Mouse (Mus musculus) adipocyte (in vitro differentiated cells): Measurements from ENCODE around the gene Sbf2.
A peak's percentile ranks its signal among the peaks of the same experiment; 100 is the strongest.

Experiments
- DNase-seq: peaks from one replicate; pipeline ENCODE4 v3.0.0-alpha.2; 2016; ENCODE audit warnings: low spot score

The Sbf2 gene

GRCm38 (mm10) chr7:110307741-110308140 is 307.0 kb downstream of the Sbf2 start:
- DNase-seq, result no peak

GRCm38 (mm10) chr7:110306281-110306680 is 308.4 kb downstream of the Sbf2 start:
- no peak for DNase-seq

DNA sequence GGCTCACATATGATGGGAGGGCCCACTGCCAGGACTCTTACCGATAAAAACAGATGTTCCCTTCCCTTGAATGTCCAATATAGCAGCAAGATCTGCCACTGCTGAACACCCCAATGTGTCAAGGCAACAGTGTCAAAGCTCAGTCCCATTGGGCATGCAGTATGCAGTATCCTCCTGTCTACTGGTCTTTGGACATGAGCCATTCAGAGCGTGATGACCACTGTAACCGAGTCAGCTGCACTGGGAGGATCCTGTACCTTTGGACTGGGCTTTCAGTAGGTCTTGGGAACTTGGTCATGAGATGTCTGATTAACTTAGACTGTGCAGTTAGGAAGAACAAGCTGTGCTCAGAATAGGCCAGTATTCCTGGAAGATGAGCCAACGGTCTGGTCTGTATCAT is 309.2 kb downstream of the Sbf2 start:
- no peak for DNase-seq

DNA sequence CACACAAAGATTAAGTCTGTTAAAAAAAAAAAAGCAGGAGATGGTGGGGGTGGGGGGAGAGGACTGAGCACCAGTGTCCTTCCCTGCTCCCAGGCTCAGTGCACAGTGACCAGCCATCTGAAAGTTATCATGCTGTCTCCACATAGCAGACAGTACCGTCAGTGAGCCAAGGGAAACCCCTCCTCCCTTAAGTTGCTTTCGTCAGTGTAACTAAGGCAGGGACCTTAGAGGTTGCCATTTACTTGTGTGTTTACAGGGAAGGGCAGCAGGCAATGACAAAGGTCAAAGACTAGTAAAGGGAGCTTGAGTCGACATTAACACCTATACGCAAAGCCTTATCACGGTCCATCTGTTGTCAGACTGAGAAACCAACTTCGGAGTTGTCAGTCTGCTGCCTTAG is 311.8 kb downstream of the Sbf2 start:
- no peak for DNase-seq

DNA sequence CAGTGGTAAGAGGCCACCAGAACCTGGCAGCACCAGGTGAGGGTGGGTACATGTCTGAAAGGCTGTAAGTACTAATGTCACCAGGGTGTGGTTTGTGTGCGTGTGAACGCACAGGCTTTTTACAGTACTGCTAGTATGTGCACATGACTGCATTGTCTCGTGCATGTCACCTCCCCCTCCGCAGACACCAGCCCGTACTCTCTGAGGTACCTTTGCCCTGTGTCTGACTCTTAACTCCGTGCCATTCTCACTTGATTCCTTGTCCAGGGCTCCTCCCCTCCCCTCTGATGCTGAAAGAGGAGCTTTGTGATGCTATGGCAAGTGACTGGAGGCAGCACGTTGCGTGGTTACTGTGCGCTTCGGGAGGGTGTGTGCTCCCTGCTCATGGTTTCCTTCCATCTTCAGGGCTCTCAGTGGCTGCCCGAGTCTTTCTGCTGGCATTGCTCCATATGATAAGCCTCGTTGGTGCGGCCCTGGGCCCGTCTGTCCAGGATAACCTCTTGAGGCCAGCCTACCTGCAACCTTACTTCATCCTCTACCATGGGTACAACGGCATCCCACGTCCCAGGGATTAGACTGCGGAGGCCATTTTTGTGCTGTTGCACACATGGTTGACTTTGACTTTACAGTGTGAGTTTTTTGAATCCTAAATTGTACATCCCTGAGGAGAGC is 315.8 kb downstream of the Sbf2 start:
- no peak for DNase-seq

GRCm38 (mm10) chr7:110298090-110298489 is 316.6 kb downstream of the Sbf2 start:
- no peak for DNase-seq

DNA sequence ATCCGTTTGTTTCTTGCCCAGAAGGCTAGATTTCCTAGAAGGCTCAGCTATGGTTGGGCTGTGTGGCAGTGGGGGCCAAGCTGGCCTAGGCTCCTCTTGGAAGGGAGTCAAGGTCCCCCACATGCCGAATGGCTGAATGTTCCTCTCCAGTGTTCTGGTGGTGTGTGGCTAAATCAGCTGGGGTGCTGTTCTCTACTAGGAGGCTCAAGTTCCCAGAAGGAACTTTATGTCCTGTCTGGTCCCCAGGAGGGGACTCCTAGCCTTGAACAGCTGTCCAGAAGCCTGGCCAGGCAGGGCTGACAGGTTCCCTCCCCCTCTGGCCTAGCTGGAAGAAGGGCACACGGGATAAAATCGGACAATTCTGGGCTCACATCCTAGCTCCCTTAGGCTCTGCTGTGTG is 317.1 kb downstream of the Sbf2 start:
- peak; percentile 45 for DNase-seq

DNA sequence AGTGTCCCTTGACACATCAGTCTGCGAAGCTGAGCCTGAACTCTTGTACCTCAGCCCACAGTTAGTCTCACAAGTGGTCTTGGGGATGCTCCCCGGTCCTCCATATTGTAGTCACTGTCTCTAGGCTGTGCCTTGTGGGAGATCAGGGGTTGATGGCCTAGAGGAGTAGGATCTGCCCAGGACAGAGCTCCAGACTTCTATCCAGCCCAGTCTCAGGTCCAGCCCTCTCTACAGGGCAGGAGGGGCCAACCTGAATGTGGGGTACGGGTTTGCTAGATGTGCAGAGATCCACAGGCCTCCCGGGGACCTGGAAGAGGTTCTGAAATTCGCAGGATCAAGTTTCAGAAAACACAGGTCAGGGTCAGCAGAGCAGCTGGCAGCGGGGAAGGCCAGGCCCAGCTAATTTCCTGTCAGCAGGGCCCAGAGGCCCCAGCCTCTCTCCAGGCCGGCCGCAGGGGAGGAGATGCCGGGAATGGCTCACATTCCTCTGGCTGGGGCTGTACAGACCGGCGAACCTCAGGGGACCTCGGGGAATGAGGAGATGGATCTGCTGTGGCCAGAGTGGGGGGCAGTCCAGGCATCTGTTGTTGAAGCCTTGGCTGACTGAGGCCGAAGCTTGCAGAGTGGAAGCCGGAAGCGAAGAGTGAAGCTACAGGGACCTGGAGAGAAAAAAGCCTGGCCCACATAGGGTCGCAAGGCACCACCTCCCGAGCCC is 317.7 kb downstream of the Sbf2 start:
- DNase-seq, result peak; percentile 71

GRCm38 (mm10) chr7:110289647-110290046 is 325.1 kb downstream of the Sbf2 start:
- DNase-seq, result no peak

DNA sequence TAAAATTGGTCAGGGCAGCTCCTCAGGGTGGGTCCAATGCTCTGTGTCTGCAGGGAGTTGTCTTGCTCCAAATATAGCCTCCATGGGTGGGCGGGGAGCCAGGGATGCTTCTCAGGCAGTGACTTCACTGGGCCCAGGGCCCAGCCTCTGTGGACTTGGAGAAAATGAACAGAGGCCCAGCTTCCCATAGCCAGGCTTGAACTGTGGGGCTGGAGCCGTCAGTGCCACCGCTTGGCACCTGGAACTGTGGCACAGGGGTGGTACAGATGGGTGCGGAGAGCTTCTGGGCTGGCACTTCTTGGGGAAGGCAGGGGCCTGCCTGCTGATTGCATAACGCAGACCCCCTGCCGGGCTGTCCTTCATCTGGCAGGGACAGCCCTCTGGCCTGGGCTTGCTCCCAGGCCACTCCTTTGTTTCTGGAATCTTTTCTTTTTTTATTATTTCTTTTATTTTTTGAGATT is 326.0 kb downstream of the Sbf2 start:
- peak; percentile 71 for DNase-seq

DNA sequence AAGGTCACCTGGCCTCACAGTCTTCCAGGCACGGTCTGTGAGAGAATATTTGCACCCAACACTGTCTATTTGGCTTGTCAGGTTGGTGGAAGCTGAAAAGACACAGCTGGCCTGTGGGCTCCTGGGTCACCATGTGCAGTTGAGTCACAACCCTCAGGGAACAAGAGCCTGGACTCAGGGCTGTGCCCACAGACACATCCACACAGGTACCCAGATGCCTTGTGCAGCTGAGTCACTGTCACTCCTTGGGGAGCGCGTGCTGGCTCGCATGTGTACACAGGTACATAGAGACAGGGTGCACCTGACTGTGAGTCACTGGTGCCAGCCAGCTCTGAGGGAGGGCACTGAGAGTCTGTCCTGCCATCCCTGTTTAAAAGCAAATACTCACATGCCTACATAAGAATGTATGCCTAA is 326.5 kb downstream of the Sbf2 start:
- DNase-seq, result no peak

DNA sequence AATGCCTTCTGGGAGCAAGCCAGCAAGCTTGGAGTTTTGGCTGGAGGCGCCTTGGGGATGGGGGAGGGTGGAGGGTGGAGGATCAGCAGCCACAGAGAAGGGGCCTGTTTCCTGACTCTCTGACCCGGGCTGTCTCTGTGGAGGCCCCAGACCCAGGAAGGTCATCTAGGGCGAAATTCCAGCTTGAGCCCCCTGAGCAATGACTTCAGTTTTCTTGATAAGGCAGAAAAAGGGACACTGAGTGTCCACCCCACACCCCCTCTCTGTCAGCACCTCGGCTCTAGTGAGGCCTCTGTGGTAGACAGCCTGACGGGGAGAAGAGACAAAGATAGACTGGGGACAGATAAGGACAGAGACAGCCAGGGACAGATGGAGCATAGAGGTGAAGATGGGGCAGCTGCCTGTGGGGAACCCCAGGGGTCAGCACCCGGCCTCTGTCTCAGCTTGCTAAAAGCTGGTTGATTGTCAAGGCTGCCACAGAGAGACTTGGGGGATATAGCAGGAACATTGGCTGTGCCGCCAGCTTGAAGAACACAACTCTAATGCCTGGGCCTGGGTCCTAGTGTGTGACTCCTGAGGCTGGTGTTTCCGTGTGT is 327.1 kb downstream of the Sbf2 start:
- no peak for DNase-seq

DNA sequence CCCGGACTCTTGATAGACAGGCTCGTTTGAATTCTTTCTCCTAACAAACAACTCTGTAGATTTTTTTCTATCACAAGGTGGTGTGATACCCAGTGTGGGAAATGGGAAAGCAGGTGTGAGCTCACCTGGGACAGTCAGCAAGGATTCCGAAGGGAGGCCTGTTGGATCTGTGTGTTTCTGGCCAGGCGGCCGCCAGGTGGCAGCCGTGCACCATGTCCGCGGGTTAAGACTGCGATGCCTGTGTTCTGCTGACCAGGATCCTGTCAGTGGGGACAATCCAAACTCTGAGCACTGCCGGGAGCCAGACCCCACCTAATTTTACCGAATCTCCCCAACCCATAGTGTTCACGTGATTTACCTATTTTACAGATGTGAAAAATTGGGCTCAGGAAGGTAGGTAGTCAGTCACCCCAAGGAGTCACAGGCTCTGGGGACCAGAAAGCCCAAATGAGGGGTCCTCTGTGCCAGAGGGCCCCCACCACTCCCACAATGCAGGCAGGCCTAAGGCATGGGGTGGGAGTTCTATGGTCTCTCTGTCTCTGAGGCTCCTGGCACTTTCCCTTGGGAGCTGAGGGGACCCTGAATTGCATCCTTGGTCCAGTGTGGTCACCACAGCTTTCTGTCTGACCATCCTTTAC is 327.8 kb downstream of the Sbf2 start:
- DNase-seq, result peak; percentile 64

DNA sequence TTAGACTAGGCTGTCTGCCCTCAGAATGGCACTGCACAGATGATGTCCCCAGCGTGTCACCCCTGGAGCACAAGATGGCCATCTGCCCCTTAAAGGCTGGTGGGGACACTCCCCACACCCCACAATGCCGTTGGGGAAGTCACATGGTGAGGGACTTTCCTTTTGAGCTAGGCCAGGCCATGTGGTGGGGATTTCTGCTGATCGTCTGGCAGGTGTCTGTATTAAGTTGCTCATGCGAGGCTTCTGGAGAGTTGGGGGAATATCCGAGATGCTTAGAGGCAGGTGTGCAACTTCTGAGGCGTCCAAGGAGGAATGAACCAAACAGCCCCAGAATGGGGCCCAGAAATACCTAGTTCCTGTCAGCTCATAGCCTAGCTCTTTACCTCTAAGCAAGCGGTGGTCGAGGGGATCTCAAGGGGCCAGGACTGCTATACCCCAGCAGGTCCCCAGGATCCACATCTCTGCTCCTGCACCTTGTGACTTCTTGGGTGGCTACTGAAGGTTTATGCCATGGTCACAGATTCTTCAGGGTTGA is 328.5 kb downstream of the Sbf2 start:
- no peak for DNase-seq

DNA sequence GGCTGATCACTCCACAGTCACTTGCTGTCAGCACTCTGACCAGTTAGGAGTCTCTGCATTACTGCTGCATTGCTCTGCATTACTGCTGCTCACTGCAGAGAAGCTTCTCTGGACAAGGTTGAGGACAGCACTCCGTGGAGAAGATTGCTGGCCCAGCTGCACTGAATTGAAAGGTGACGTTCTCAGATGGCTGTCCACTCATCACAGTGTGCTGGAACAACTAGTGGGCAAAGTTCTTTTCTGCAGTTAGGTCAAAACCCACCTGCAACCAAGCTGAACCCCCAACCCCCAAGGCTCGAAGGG is 328.9 kb downstream of the Sbf2 start:
- DNase-seq, result no peak

GRCm38 (mm10) chr7:110285076-110285848 is 329.5 kb downstream of the Sbf2 start:
- DNase-seq, result no peak

- no peak for DNase-seq
Measured at GRCm38 (mm10) chr7:110283484-110284275, 331.0 kb downstream of the Sbf2 start.

DNA sequence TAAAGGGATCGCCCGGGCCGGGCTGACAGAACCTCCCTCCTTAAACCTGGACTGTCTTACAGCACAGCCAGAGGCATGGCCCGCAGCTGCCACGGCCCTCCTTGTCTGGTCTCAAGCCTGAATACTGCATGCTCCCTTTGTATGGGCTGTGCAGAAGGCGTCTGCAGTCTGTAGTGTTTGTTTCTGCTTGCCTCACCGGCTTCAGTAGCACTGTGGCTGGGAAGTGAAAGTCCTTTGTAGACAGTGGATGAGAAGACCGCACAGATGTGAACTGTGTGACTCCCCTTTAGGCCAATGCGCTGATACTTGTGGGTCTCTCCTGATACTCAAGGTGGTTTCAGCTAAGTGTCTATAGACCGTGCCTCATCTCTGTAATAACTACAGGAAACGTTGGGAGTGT is 331.9 kb downstream of the Sbf2 start:
- no peak for DNase-seq

DNA sequence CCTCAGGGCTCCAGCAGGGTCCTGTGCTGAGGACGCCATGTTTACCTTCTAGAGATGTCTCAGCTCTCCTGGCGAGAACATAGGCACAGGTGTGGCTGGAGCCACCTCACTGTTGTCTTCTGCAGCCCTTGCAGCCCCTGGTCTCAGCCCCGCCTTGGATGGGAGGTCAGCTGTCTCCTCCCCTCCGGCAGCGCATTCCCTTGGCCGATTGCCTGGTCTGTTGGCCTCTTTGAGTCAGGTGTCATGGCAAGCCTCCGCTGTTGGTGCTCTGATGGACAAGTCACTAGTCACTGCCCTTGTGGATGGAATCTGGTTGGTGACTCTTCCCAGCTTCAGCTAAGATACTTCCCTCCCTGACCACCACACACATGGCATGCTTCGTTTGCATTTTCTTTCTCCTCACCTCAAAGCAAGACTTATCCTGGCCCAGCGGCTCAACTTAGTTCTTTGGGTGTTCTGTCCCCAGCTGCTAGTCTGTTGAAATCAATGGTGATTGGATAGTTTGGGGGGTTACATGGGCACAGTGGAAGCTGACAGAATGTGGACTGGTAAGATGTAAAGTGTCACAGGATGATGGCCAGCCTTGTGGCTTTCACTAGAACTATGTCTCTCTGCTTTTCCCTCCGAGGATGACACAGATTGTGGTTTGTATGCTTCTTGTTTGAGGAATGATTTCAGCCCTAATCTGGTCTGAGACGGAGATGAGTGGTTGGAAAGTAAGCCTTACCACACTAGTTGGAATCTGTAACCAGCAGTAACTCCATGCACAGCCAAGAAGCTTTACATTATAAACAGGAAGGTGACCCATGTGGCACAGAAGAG is 333.1 kb downstream of the Sbf2 start:
- DNase-seq, result no peak

DNA sequence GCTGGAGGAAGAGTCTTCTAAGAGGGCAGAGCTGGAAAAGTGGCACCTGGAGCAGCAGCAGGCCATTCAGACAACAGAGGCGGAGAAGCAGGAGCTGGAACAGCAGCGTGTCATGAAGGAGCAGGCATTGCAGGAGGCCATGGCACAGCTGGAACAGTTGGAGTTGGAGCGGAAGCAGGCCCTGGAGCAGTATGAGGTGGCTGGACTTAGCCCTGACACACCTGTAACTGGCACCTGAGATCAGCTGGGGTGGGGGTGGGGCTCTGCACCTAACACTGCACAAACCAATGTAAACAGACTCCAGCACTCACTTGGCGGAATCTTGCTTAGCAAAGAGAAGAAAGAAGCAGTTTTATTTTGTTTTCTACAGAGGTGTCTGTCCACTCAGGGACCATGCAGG is 335.5 kb downstream of the Sbf2 start:
- no peak for DNase-seq
